Mouse (Mus musculus): ENCODE results near the gene Col5a1.

The Col5a1 gene

DNA sequence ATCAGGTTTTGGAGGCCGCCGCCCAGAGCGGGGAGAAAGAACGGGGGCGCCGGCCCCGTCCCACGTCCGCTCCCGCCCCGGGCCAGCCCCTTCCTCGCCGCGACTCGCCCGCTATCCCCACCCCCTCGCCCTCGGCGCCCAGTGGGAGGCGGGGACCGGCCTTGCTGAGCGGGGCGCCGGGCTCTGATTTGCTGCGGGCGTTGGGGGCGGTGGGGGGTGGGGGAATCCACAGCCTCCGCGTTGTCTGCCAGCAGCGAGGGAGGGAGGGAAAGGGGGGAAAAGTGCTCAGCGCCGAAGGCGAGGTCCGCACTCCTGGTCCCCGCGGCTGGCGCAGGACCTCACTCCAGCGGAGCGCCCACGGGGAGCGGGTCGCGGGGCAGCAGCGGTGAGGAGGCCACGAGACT is at the start of gene Col5a1:
Col5a1 (plus strand) TSS at position 278 of the 404 bp plus-strand sequence.
- TF ChIP-seq GATA4 (IDR thresholded peaks at IDR 0.05; ENCODE audit: insufficient replicate concordance, low read length), result no peak

DNA sequence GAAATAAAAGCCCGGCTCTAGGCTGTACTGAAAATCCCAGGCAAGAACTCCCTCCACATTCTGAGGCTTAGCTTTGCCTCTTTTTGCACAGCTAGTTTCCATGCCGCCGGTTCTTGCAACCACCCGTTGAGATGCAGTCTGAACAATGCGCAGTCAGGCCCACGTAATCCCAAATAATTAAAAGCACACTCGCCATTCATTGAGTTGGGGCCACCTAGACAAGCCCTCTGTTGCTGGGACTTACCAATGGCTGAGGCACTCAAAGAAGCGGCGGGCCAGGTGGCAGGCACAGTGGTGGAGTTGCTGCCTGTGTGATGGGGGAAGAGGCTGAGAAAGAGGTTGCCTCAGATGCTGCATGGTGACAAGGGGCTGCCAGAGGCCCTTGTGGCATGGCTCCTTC is 48.1 kb upstream of the Col5a1 start:
- TF ChIP-seq GATA4 (IDR thresholded peaks at IDR 0.05; ENCODE audit: insufficient replicate concordance, low read length), result no peak

DNA sequence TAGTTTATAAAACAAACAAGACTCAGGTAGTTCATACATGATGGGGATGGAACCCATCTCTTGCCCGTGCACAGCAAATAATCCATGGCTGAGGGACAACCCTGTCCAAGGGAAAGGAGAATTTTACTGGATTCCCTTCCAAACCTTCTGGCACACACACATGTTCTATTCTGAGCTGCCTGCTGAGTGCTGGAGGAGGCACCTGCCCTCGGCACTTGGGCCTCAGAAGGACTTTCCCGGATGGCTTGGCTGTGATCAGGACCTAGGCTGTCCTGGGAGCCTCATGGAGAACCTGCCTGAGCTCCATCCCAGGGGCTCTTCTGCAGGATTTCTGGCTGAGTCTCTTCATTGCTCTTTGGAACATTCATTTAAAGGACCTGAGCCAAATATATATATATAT is 45.3 kb upstream of the Col5a1 start:
- TF ChIP-seq GATA4 (IDR thresholded peaks at IDR 0.05; ENCODE audit: insufficient replicate concordance, low read length), result no peak

DNA sequence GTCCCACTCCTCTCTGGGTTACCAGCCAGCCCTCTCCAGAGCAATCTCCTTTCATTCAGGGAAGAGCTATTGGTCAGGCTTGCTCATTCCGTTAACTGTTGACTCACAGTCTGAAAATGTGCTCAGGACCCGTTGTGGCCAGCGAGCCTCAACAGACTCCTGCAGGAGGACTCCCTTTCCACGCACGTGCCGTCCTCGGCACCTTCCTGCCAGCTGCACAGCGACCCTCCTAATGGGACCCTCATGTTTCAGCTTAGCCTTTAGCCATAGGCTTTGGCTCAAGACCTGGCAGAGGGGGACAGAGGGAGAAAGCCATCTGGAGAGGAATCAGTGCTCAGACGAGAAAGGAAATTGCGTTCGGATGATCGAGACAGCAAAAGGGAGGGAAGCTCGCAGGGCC is 43.3 kb upstream of the Col5a1 start:
- no peak for TF ChIP-seq GATA4 (IDR thresholded peaks at IDR 0.05; ENCODE audit: insufficient replicate concordance, low read length)

DNA sequence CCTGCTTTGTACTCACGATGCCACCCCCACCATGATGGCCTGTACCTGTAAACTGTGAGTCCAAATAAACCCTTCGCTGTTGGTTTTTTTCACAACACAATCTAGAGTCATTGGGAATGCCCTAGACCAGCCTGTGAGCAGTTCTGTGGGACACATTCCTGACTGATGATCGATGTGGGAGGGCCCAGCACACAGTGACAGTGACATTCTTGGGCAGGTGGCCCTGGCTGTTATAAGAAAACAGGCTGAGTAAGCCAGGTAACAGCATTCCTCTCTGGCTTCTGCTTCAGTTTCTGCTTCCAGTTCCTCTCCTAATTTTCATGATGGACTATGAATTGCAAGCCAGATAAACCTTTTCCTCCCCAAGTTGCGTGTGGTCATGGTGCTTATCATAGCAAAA is 41.3 kb upstream of the Col5a1 start:
- TF ChIP-seq GATA4 (IDR thresholded peaks at IDR 0.05; ENCODE audit: insufficient replicate concordance, low read length), result no peak

DNA sequence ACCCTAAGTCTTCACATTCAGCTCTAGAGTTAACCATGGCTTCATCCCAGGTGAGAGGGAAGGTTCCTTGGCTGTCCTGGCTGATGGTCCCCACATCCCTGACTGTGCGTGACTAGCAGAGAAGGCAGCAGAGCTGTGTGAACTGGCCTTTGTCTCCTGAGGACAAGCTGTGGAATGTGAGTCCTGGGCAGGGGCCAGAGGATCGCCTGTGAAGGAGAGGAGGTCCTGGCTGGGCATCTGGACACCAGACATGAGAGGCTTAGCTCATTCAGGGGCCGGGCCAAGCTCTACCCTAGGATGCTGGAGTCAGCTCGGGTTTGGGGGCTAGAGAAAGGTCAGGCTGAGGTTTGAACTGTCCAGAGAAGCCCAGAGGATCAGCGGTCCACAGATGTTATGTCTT is 39.2 kb upstream of the Col5a1 start:
- TF ChIP-seq GATA4 (IDR thresholded peaks at IDR 0.05; ENCODE audit: insufficient replicate concordance, low read length), result no peak

DNA sequence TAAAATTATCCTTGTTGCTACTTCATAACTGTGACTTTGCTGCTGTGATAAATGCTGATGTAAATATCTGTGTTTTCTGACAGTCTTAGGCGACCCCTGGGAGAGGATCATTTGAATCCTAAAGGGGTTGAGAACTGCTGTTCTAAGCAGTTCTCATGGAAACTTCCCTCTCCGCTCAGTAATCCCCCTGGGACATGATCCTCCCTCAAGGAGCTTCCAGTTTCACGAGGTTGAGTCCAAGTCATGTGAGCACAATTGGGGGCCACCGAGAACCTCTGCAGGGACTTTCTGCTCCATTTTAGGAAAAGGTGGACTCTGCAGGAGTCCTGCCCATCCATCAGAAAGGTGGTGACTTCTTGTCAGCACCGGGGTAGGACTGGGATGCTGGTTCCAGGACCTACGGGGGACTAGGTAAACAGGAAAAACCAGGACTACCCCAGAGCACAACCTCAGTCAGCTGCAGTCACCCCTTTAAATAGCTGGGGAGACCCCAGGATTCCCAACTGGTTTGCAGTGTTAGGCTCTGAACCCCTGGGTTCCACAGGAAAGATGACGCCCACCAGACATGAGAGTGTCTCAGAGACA is 38.3 kb upstream of the Col5a1 start:
- TF ChIP-seq GATA4 (IDR thresholded peaks at IDR 0.05; ENCODE audit: insufficient replicate concordance, low read length), result no peak

DNA sequence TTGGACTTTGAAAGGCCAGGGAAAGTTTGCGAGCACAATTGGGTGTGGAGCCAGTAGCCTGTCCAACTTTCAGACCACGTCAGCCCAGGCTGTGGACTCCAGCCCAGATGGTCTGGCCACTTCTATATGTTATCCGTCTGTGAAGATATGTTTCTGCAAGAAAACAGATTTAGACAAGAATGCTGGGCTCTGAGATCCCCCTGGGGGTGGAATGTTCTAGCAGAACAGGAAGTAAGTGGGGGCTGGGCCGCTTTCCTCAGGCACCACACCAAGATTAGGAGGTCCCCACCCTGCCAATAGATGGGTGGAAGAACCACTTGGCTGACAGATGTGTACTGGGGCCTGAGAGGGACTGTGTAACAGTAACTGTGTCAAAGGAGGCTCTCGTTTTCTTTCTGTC is 37.8 kb upstream of the Col5a1 start:
- no peak for TF ChIP-seq GATA4 (IDR thresholded peaks at IDR 0.05; ENCODE audit: insufficient replicate concordance, low read length)

DNA sequence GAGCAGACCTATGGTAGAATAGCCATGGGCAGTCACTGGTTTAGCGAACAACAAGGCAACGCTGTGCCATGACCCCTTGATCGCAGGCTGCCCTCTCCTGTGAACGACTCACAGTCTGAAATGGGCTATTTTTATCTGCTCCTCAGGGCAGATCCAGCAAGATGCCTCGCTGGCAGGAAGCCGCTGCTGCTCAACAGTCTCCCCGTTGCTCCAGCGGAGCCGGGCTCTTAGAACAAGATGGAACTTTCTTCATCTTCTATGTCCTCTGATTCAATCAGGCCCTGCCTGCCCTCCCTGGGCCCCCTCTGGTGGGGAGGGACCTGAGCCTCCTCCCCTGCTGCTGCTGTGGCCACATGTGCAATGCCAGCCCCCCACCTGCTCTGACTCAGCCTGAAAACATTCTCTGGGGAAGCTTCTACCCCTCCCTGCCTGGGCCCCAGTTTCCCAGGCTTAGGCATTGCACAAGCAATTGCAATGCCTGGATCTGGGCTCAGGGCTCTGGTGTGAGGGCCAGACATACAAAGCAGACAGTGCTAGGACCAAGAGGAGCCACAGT is 27.8 kb upstream of the Col5a1 start:
- TF ChIP-seq GATA4 (IDR thresholded peaks at IDR 0.05; ENCODE audit: insufficient replicate concordance, low read length), result no peak

DNA sequence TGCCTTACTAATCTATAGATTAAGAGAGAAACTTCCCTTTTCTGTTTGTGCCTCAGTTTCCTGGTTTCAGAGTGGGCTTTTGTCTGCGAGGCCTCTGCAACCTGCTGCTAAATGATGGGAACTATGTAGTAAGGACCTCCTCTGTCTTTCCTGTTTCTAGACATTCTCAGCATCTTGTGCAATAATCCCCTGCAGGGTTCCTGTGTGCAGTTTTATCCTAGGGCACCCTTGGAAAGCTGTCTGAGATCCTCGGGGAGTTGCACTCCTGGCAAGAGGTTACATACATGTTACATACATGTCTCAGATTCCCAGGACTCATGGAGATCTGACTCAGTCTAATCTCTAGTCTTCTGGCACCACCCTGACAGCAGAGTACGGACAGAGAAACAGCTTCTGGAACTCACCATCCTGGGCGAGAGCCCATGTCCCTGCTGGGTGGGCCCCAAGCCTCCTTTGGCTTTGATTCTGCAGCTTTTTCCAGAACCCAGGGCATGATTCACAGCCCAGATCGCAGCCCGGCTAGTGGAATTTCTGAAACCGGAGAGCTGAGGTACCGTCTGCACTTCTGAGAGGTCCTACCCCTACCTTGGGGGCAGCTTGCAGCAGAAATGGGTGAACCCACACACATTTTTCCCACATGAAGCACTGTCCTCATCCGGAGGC is 24.5 kb upstream of the Col5a1 start:
- no peak for TF ChIP-seq GATA4 (IDR thresholded peaks at IDR 0.05; ENCODE audit: insufficient replicate concordance, low read length)

DNA sequence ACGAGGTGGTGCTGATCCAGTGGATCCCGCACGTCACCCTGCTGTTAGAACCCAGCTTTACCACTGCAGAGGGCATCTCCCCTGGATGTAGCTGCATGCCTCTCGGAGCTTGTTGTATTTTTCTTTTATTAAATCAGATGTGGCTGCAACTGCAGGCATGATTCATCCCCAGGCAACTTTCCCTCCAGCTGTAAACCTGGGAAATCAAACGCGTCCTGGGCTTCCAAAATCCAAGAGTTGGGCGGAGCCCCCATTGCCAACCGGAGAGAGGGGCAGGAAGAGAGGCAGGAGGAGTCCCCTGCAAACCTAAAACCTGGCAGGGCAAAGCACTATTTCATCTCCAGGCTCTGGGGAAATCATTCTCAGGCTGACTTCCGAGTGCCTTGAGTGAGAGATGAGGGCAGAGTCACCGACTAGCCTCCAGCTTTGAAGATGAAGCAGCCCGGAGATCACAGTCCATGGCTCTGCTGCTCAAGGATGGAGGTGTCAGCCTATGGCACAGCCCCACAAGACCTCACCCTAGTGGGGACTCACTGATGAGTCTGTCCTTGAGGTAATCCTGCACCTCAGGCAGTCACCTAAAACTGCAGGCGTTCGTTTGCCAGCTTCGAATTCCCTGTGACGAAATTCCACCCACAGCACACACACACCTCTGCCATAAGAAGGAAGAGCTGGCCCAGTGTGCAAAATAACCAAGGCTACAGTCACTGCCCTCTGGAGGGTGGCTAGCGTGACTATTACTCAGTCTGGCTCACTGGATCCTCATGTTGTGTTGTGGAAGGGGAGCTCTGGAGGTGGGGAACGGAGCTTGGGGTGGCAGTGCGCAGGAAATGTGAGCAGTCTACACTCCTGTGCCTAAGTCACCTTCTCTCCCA is 21.5 kb upstream of the Col5a1 start:
- no peak for TF ChIP-seq GATA4 (IDR thresholded peaks at IDR 0.05; ENCODE audit: insufficient replicate concordance, low read length)

DNA sequence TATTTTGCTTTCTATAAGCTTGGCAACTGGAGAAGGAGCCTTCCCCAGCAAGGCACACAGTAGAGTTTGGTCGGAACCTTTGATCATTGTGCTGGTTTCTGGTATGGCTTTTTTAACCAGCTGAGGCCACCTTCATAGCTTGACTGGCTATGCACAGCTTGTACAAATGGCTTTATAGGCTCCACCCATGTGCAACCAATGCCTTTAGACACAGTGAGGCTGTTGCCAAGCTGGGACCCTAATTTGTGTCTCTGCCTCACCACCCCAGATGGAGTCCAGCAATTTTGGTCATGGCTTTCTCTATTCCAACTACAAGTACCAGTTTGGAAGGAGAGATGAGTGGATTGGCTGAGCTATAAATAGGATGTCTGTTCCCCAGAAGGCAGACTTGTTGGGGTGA is 15.6 kb upstream of the Col5a1 start:
- no peak for TF ChIP-seq GATA4 (IDR thresholded peaks at IDR 0.05; ENCODE audit: insufficient replicate concordance, low read length)

DNA sequence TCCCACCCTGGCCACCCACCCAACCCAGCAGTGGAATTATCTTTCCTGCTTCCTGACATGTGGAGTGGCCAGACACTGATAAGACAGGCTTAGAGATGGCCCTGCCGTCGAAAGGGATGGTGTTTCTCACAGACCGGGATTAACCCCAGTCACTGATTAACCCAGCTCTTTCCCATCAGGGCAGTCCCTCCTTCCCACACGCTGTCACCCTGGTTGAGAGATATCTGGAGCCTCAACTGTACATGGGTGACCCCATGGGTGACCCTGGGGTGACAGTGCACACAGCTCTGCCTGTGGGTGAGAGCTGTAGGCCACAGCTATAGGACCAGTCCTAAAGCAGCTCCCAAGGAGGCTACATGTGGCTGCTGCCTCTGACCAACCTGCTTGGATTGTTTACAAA is 15.2 kb upstream of the Col5a1 start:
- no peak for TF ChIP-seq GATA4 (IDR thresholded peaks at IDR 0.05; ENCODE audit: insufficient replicate concordance, low read length)

DNA sequence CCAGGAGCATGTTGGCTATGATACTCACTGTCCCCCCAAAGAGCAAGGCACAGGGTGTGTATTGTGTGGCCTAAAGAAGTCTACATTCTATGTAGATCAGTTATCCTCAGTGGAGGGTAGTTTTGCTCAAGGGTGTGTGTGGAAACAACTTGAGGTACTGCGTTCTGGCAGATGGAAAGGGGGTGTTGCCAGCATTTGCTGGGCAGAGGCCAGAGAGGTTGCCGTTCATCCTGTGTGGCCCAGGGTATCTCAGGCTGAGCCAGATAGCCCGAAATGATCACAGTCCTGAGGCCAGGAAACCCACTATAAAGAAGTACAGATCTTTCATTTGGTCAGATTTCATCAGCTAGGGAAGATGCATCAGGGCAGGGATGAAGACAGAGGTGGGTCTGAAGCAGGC is 13.9 kb upstream of the Col5a1 start:
- no peak for TF ChIP-seq GATA4 (IDR thresholded peaks at IDR 0.05; ENCODE audit: insufficient replicate concordance, low read length)

DNA sequence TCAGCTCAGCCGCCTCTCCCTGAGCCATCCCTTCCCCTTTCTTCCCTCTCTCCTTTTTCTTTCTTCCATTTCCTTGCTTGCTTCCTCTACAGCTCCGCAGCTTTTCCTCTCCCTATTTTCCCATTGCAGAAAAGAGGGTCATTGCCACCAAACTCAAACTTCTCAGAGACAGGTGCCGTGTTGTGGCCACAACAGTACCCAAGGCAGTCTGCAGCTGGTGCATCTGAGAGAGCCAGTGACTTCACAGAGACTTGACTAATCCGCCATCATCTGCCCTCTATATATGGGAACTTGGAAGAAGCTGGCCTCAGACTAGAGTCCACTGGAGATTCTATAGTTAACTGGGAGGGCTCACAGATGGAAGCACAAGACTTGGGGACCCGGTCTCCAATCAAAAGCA is 13.2 kb upstream of the Col5a1 start:
- TF ChIP-seq GATA4 (IDR thresholded peaks at IDR 0.05; ENCODE audit: insufficient replicate concordance, low read length), result no peak

DNA sequence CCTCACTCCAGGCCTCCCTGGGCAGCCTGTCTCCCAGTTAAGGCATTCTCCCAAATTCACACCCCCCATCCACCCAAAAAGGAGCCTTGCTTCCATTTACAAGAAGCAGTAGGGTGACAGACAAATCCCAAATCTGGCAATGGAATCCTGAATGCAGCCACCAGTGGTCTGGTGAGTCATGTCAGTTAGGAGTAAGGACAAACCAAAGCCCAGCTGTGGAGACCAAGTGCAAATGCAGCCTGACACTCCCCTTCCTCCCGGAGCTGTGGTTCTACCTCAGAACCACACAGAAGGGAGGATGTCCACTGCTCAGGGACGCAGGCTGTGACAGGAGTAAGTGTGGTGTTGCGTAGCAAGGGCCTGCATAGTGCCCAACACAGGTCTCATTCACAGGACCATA is 11.6 kb upstream of the Col5a1 start:
- TF ChIP-seq GATA4 (IDR thresholded peaks at IDR 0.05; ENCODE audit: insufficient replicate concordance, low read length), result no peak

All from liver, adult (tissue).